Mouse (Mus musculus) bone marrow, adult 2 months (tissue): ENCODE measurements around the gene Zfp618.

Source experiments
- CTCF ChIP-seq: fragments of 200-500 bp; IDR thresholded peaks from 2 replicates; pipeline ENCODE4 v1.5.1; 2011; ENCODE audit warnings: low read length, control low read depth; ENCODE audit not compliant: control insufficient read depth, insufficient read depth
- POLR2A ChIP-seq: fragments of 200-500 bp; IDR thresholded peaks from 2 replicates; pipeline ENCODE4 v1.6.1; 2011; ENCODE audit warnings: low read depth, mild to moderate bottlenecking, control low read depth, low read length, borderline replicate concordance; ENCODE audit not compliant: control insufficient read depth

- TF ChIP-seq CTCF = no peak
- TF ChIP-seq POLR2A = no peak
Observed at GRCm38 (mm10) chr4:63061411-63061810, 96.0 kb downstream of the Zfp618 start.
